ENCODE assay signal across 8 mouse cellular contexts in genomic region chr16:34413868-34414333, GRCm38 (mm10).
A peak's percentile ranks its signal among the peaks of the same experiment; 100 is the strongest.
DNase-seq lines count a peak whose midpoint lies in the region; ATAC-seq and TF ChIP-seq lines count a peak whose summit lies in the region.

No protein-coding gene starts in this region.

- no peak for TF ChIP-seq CTCF in left cerebral cortex, adult 2 months (IDR thresholded peaks at IDR 0.05)

- H3K4me2 ChIP-seq in hindbrain, embryonic 16.5 days (ENCODE audit: low read length) = peak overlapping the region; percentile 0; the same call in 1 of the 2 replicates
- no peak overlapping the region for H3K4me2 ChIP-seq in neural tube, embryonic 14.5 days (ENCODE audit: low read depth, low read length)

- peak in 1 of 2 experiments; percentile 47 for DNase-seq in left cerebral cortex, adult 2 months (ENCODE audit: extremely low spot score in 1 of 2, low spot score in 2 of 2)
- DNase-seq in left cerebral cortex, adult 9 months (ENCODE audit: low spot score in 2 of 2) = no peak
- DNase-seq in cerebellum, postnatal 10 days = peak; percentile 93 to 95
- DNase-seq in gastrocnemius, postnatal 36 days = peak; percentile 55 to 68
- peak; percentile 45 for DNase-seq in limb, embryonic 10.5 days (ENCODE audit: low spot score)
- no peak for DNase-seq in yolk sac, embryonic 10.5 days (ENCODE audit: low spot score)

- peaks cover 23% of the 10 kb centered on the region for H3K4me1 ChIP-seq in hindbrain, embryonic 16.5 days (ENCODE audit: control insufficient read depth, insufficient read depth, low read depth, low read length)
- H3K4me1 ChIP-seq in limb, embryonic 10.5 days = peaks cover 30% of the 10 kb centered on the region
- peaks cover 18% of the 10 kb centered on the region for H3K4me1 ChIP-seq in neural tube, embryonic 14.5 days (ENCODE audit: control insufficient read depth, insufficient read depth, low read length)

- intact Hi-C loops in left cerebral cortex, adult 2 months (cut with DNase I) = loop anchor here (2.0 kb wide), 2 partner anchors 27 to 55 kb away; no protein-coding TSS in a partner anchor
- intact Hi-C loops in gastrocnemius, postnatal 36 days (cut with DNase I) = no loop called here

- H3K9ac ChIP-seq in hindbrain, embryonic 16.5 days (ENCODE audit: low read depth, low read length) = no peak overlapping the region
- H3K9ac ChIP-seq in neural tube, embryonic 14.5 days (replicated peaks; ENCODE audit: low read depth, low read length) = no peak overlapping the region

- no peak overlapping the region for H3K4me3 ChIP-seq in left cerebral cortex, adult 2 months
- H3K4me3 ChIP-seq in hindbrain, embryonic 16.5 days (ENCODE audit: low read length) = no peak overlapping the region
- no peak overlapping the region for H3K4me3 ChIP-seq in limb, embryonic 10.5 days
- H3K4me3 ChIP-seq in neural tube, embryonic 14.5 days (ENCODE audit: low read depth, low read length) = no peak overlapping the region

- H3K9me3 ChIP-seq in hindbrain, embryonic 16.5 days (ENCODE audit: control insufficient read depth, low read length) = no peaks in the 10 kb centered on the region
- H3K9me3 ChIP-seq in limb, embryonic 10.5 days (replicated peaks) = no peaks in the 10 kb centered on the region
- H3K9me3 ChIP-seq in neural tube, embryonic 14.5 days (ENCODE audit: control insufficient read depth, low read length) = no peaks in the 10 kb centered on the region

- 12% methylated on average over 10 of the region's 10 CpGs for WGBS in hindbrain, embryonic 16.5 days
- 22% methylated on average over 10 of the region's 10 CpGs for WGBS in limb, embryonic 10.5 days
- 27% methylated on average over 10 of the region's 10 CpGs for WGBS in neural tube, embryonic 14.5 days

- H3K27ac ChIP-seq in left cerebral cortex, adult 2 months = peak overlapping the region; percentile 72
- peak overlapping the region; percentile 7 for H3K27ac ChIP-seq in hindbrain, embryonic 16.5 days (ENCODE audit: low read depth, low read length)
- peak overlapping the region; percentile 42; the same call in 1 of the 2 replicates for H3K27ac ChIP-seq in limb, embryonic 10.5 days
- peak overlapping the region; percentile 39; the same call in 1 of the 2 replicates for H3K27ac ChIP-seq in neural tube, embryonic 14.5 days (ENCODE audit: low read depth, low read length)

- H3K36me3 ChIP-seq in hindbrain, embryonic 16.5 days (ENCODE audit: control insufficient read depth, insufficient read depth, low read length) = no peaks in the 10 kb centered on the region
- H3K36me3 ChIP-seq in limb, embryonic 10.5 days = no peaks in the 10 kb centered on the region
- no peaks in the 10 kb centered on the region for H3K36me3 ChIP-seq in neural tube, embryonic 14.5 days (ENCODE audit: control insufficient read depth, insufficient read depth, low read length)

- H3K27me3 ChIP-seq in hindbrain, embryonic 16.5 days (replicated peaks; ENCODE audit: control insufficient read depth, insufficient read depth, low read length) = no peaks in the 10 kb centered on the region
- no peaks in the 10 kb centered on the region for H3K27me3 ChIP-seq in limb, embryonic 10.5 days (ENCODE audit: low read depth, poor library complexity, severe bottlenecking)
- H3K27me3 ChIP-seq in neural tube, embryonic 14.5 days (ENCODE audit: control insufficient read depth, insufficient read depth, low read length) = no peaks in the 10 kb centered on the region

- peak; percentile 90 for ATAC-seq in hindbrain, embryonic 16.5 days
- ATAC-seq in neural tube, embryonic 14.5 days (ENCODE audit: low read depth) = peak; percentile 52; the same call in 1 of the 2 replicates

Comparison
In these comparisons a context has a peak if more than half of its experiments do, and no peak if none do; other contexts are left out.
1. DNase-seq: peak in cerebellum, postnatal 10 days (2 of 2), gastrocnemius, postnatal 36 days (2 of 2) and limb, embryonic 10.5 days (single experiment); none in left cerebral cortex, adult 9 months (0 of 2) and yolk sac, embryonic 10.5 days (single experiment).
2. H3K27ac ChIP-seq: peak in every context shown above with its lines; median percentile 72 in left cerebral cortex, adult 2 months; 42 in limb, embryonic 10.5 days; 39 in neural tube, embryonic 14.5 days; 7 in hindbrain, embryonic 16.5 days.